Mouse (Mus musculus) layer of hippocampus, postnatal 36 days (tissue): ENCODE results near the gene Cabp4. TPM values are rescaled to one million over a fixed set of nuclear protein-coding genes. Genes with fewer than 3 reads are reported as not detected.
A peak's percentile ranks its signal among the peaks of the same experiment; 100 is the strongest.

ENCODE experiments used
- DNase-seq, 2 experiments: peaks; one replicate each; pipeline ENCODE4 v3.0.0; 2022
- total RNA-seq, 2 experiments: library from RNA; stranded (reverse); gene quantifications; 2 replicates each; pipeline ENCODE4 v1.2.3; 2021

Gene Cabp4
- under 1 TPM; 0.17 to 0.28 TPM for total RNA-seq

- no peak for DNase-seq
These were observed at the start of gene Cabp4 for GRCm38 (mm10) chr19:4143759-4144268. Cabp4 (minus strand) TSS chr19:4144033.

- DNase-seq: no peak
These were observed 49.3 kb upstream of the Cabp4 start for GRCm38 (mm10) chr19:4193129-4193528.

- DNase-seq: no peak
These were observed 48.6 kb upstream of the Cabp4 start for GRCm38 (mm10) chr19:4192251-4192985.

GRCm38 (mm10) chr19:4191528-4192250 is 47.9 kb upstream of the Cabp4 start, which contains the start of gene Ppp1ca:
Ppp1ca (plus strand) TSS chr19:4192065.
- peak; percentile 91 for DNase-seq

- no peak for DNase-seq
These were observed 47.0 kb upstream of the Cabp4 start, which contains the start of gene Tbc1d10c for GRCm38 (mm10) chr19:4190831-4191334. Tbc1d10c (minus strand) TSS chr19:4191284.

- DNase-seq: no peak
These were observed 45.3 kb upstream of the Cabp4 start for GRCm38 (mm10) chr19:4189051-4189620.

- DNase-seq: no peak
These were observed 43.5 kb upstream of the Cabp4 start for GRCm38 (mm10) chr19:4187303-4187702.

- no peak for DNase-seq
These were observed 41.4 kb upstream of the Cabp4 start for GRCm38 (mm10) chr19:4184976-4185975.

- no peak for DNase-seq
These were observed 39.9 kb upstream of the Cabp4 start for GRCm38 (mm10) chr19:4183689-4184088.

- no peak for DNase-seq
These were observed 38.1 kb upstream of the Cabp4 start for GRCm38 (mm10) chr19:4181892-4182291.

- no peak for DNase-seq
These were observed 36.6 kb upstream of the Cabp4 start for GRCm38 (mm10) chr19:4180411-4180810.

GRCm38 (mm10) chr19:4175368-4175947 is 31.6 kb upstream of the Cabp4 start, which contains the start of gene Carns1:
Carns1 (minus strand) TSS chr19:4175479.
- DNase-seq: no peak

GRCm38 (mm10) chr19:4172925-4173324 is 29.1 kb upstream of the Cabp4 start:
- no peak for DNase-seq

GRCm38 (mm10) chr19:4171393-4172290 is 27.8 kb upstream of the Cabp4 start:
- no peak for DNase-seq

- DNase-seq: no peak
These were observed 27.0 kb upstream of the Cabp4 start for GRCm38 (mm10) chr19:4170723-4171392.

GRCm38 (mm10) chr19:4169810-4170209 is 26.0 kb upstream of the Cabp4 start:
- peak in 1 of 2 experiments; percentile 44 for DNase-seq

GRCm38 (mm10) chr19:4169378-4169784 is 25.5 kb upstream of the Cabp4 start:
- peak; percentile 100 for DNase-seq

GRCm38 (mm10) chr19:4166678-4167476 is 23.0 kb upstream of the Cabp4 start:
- DNase-seq: no peak

- DNase-seq: no peak
These were observed 20.9 kb upstream of the Cabp4 start for GRCm38 (mm10) chr19:4164721-4165120.
